Mouse (Mus musculus): ENCODE measurements at regions not wholly inside any gene's neighbourhood (a gene's known extent, or its start where the extent isn't known, plus 50 kb on each side); places are given as distances from the start of the nearest gene placed in this dataset.

GRCm38 (mm10) chr12:95533888-95534639, 158.0 kb upstream of the Flrt2 start:
- TF ChIP-seq CTCF (IDR thresholded peaks at IDR 0.05; ENCODE audit: low read depth, low read length) (no peak), POLR2A (IDR thresholded peaks at IDR 0.05; ENCODE audit: extremely low read depth, insufficient read depth, low read length) (no peak)

Measured in liver, adult 2 months (tissue).